Mouse (Mus musculus): Measurements from ENCODE around the gene Dusp15. TPM values are rescaled to one million over a fixed set of nuclear protein-coding genes. Genes with fewer than 3 reads are reported as not detected.

The Dusp15 gene
- polyA plus RNA-seq, 1 experiment: 0.06 TPM

DNA sequence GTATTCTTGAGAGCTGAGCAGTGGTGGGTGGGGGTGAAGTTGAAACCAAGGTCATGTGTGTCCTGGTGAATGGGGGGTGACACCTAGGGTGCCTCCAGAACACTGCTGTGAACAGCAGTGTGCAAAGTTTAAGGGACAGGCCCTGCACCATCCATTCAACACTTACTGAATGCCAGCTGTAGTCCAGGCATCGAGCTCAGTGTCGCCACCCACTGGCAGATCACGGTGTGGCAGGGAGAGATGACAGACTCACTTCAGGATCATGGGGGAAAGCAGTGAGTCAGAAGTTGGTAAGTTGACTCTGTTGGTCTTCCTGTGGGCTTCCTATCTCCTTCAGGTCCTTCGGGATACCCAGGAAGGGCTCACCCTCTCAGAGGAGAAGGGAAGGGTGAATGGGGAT is 11.7 kb downstream of the Dusp15 start:
- H3K79me3 ChIP-seq (ENCODE audit: low read depth): no peaks in the 10 kb centered on the region
- H3K27me3 ChIP-seq (ENCODE audit: control insufficient read depth, insufficient read depth, insufficient read length): peaks cover 36% of the 10 kb centered on the region
- H3K36me3 ChIP-seq (ENCODE audit: control insufficient read depth, insufficient read depth): no peaks in the 10 kb centered on the region
- no peak overlapping the region for H3K4me3 ChIP-seq (ENCODE audit: insufficient read depth, poor library complexity, severe bottlenecking)
- TF ChIP-seq FOSL1 (IDR thresholded peaks at IDR 0.05; ENCODE audit: insufficient read depth, low read length, poor library complexity, severe bottlenecking): no peak
- peak; percentile 62 for TF ChIP-seq CTCF (IDR thresholded peaks at IDR 0.05; ENCODE audit: control insufficient read depth, insufficient read depth, insufficient read length)
- no peak overlapping the region for H3ac ChIP-seq (ENCODE audit: control insufficient read depth, insufficient read length, low read depth)
- no peaks in the 10 kb centered on the region for H3K79me2 ChIP-seq (ENCODE audit: control insufficient read depth, insufficient read depth)

DNA sequence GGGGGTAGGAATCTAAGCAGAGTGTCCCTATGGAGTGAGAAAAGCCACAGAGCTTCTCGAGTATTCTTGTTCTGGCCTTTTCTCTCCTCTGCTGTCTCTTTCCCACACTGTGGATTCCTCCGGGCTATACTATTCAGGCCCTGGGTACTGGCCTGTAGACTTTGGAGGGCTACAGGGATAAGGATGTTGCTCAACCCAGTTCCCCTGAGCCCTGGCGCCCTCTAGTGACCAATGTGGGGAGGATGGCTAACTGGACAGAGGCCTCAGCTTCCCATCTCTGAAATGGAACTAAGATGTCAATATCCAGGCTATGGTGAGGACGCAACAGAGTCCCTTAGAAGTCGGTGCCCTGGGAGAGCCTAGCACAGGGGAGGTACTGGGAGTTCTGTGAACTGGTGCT is 17.9 kb downstream of the Dusp15 start:
- H3K27me3 ChIP-seq (ENCODE audit: control insufficient read depth, insufficient read depth, insufficient read length): no peaks in the 10 kb centered on the region
- H3K79me2 ChIP-seq (ENCODE audit: control insufficient read depth, insufficient read depth): peaks cover 44% of the 10 kb centered on the region
- H3ac ChIP-seq (ENCODE audit: control insufficient read depth, insufficient read length, low read depth): no peak overlapping the region
- no peak overlapping the region for H3K4me3 ChIP-seq (ENCODE audit: insufficient read depth, poor library complexity, severe bottlenecking)
- H3K79me3 ChIP-seq (ENCODE audit: low read depth): peaks cover 36% of the 10 kb centered on the region
- TF ChIP-seq MYOD1 (IDR thresholded peaks at IDR 0.05; ENCODE audit: control insufficient read depth, insufficient read length, low read depth): no peak
- TF ChIP-seq CTCF (IDR thresholded peaks at IDR 0.05; ENCODE audit: control insufficient read depth, insufficient read depth, insufficient read length): peak; percentile 75
- TF ChIP-seq USF1 (IDR thresholded peaks at IDR 0.05; ENCODE audit: low read depth): no peak
- TF ChIP-seq CEBPB (IDR thresholded peaks at IDR 0.05; ENCODE audit: low read depth): peak; percentile 93
- no peak for TF ChIP-seq MYOG (IDR thresholded peaks at IDR 0.05; ENCODE audit: control insufficient read depth, extremely low read depth, insufficient read length)
- TF ChIP-seq FOSL1 (IDR thresholded peaks at IDR 0.05; ENCODE audit: insufficient read depth, low read length, poor library complexity, severe bottlenecking): no peak
- TF ChIP-seq MAX (IDR thresholded peaks at IDR 0.05): no peak
- no peaks in the 10 kb centered on the region for H3K36me3 ChIP-seq (ENCODE audit: control insufficient read depth, insufficient read depth)

GRCm38 (mm10) chr2:152933048-152933447 is 18.4 kb downstream of the Dusp15 start, which contains the start of gene Foxs1:
Gene Foxs1 (minus strand): TSS chr2:152933208.
- Histone ChIP-seq H3K4me3 (ENCODE audit: insufficient read depth, poor library complexity, severe bottlenecking) (peak within 1 kb of the TSS; percentile 65), H3ac (ENCODE audit: control insufficient read depth, insufficient read length, low read depth) (peak within 1 kb of the TSS; percentile 66), H3K79me2 (ENCODE audit: control insufficient read depth, insufficient read depth) (peaks cover 50% of the 10 kb centered on the region), H3K27me3 (ENCODE audit: control insufficient read depth, insufficient read depth, insufficient read length) (no peaks in the 10 kb centered on the region), H3K79me3 (ENCODE audit: low read depth) (peaks cover 36% of the 10 kb centered on the region), H3K36me3 (ENCODE audit: control insufficient read depth, insufficient read depth) (no peaks in the 10 kb centered on the region)
- TF ChIP-seq MAX (IDR thresholded peaks at IDR 0.05) (peak; percentile 64), CTCF (IDR thresholded peaks at IDR 0.05; ENCODE audit: control insufficient read depth, insufficient read depth, insufficient read length) (no peak)

DNA sequence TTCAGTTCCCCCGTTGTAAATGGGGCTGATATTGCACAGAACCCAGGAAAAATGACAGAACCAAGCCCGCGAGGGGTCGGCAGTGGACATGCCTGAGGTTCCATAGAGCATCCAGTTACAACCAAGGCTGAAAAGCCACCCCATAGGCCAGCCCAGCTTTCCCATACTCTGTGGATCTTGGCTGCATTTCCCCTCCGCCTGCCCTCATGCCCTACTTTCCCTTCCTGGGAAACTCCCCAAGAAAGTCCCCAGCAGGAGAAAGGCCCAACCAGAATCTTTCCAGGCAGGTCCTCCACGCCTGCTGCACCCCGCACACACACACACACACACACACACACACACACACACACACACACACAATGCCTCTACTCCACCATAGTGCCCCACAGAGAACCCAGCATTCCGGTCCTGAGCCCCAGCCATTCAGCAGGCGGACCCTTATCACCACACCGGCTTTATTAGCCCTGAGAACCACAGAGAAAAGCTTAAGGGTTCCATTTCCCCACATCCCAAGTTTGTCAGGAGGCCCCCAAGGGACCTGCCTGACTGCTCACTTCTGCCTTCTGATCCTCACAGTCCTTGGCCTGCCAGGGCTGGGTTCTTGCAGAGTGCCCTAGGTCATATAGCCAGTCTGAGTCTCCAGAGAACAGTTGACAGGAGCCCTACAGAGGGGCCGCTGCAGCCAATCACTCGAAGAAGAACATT is 19.9 kb downstream of the Dusp15 start:
- TF ChIP-seq CTCF (IDR thresholded peaks at IDR 0.05; ENCODE audit: control insufficient read depth, insufficient read depth, insufficient read length) (no peak), USF1 (IDR thresholded peaks at IDR 0.05; ENCODE audit: low read depth) (no peak), MYOG (IDR thresholded peaks at IDR 0.05; ENCODE audit: control insufficient read depth, extremely low read depth, insufficient read length) (no peak), MAX (IDR thresholded peaks at IDR 0.05) (no peak), CEBPB (IDR thresholded peaks at IDR 0.05; ENCODE audit: low read depth) (no peak)
- Histone ChIP-seq H3K79me3 (ENCODE audit: low read depth) (peaks cover 36% of the 10 kb centered on the region), H3K27me3 (ENCODE audit: control insufficient read depth, insufficient read depth, insufficient read length) (no peaks in the 10 kb centered on the region), H3K4me3 (ENCODE audit: insufficient read depth, poor library complexity, severe bottlenecking) (peak overlapping the region; percentile 65), H3K36me3 (ENCODE audit: control insufficient read depth, insufficient read depth) (no peaks in the 10 kb centered on the region), H3ac (ENCODE audit: control insufficient read depth, insufficient read length, low read depth) (peak overlapping the region; percentile 66), H3K79me2 (ENCODE audit: control insufficient read depth, insufficient read depth) (peaks cover 50% of the 10 kb centered on the region)

- Histone ChIP-seq H3K27me3 (ENCODE audit: control insufficient read depth, insufficient read depth, insufficient read length) (no peaks in the 10 kb centered on the region), H3K4me3 (ENCODE audit: insufficient read depth, poor library complexity, severe bottlenecking) (peak overlapping the region; percentile 65), H3K79me2 (ENCODE audit: control insufficient read depth, insufficient read depth) (peaks cover 50% of the 10 kb centered on the region), H3K79me3 (ENCODE audit: low read depth) (peaks cover 36% of the 10 kb centered on the region), H3K36me3 (ENCODE audit: control insufficient read depth, insufficient read depth) (no peaks in the 10 kb centered on the region), H3ac (ENCODE audit: control insufficient read depth, insufficient read length, low read depth) (peak overlapping the region; percentile 66)
- TF ChIP-seq CEBPB (IDR thresholded peaks at IDR 0.05; ENCODE audit: low read depth): no peak
- TF ChIP-seq MAX (IDR thresholded peaks at IDR 0.05): peak; percentile 63
- TF ChIP-seq MYOG (IDR thresholded peaks at IDR 0.05; ENCODE audit: control insufficient read depth, extremely low read depth, insufficient read length): no peak
Measured at GRCm38 (mm10) chr2:152930276-152930675, 21.2 kb downstream of the Dusp15 start.

- Histone ChIP-seq H3K27me3 (ENCODE audit: control insufficient read depth, insufficient read depth, insufficient read length) (no peaks in the 10 kb centered on the region), H3K79me2 (ENCODE audit: control insufficient read depth, insufficient read depth) (peaks cover 63% of the 10 kb centered on the region), H3ac (ENCODE audit: control insufficient read depth, insufficient read length, low read depth) (no peak overlapping the region), H3K4me3 (ENCODE audit: insufficient read depth, poor library complexity, severe bottlenecking) (no peak overlapping the region), H3K36me3 (ENCODE audit: control insufficient read depth, insufficient read depth) (no peaks in the 10 kb centered on the region), H3K79me3 (ENCODE audit: low read depth) (peaks cover 36% of the 10 kb centered on the region)
- TF ChIP-seq MYOG (IDR thresholded peaks at IDR 0.05; ENCODE audit: control insufficient read depth, extremely low read depth, insufficient read length) (no peak), USF1 (IDR thresholded peaks at IDR 0.05; ENCODE audit: low read depth) (no peak), CEBPB (IDR thresholded peaks at IDR 0.05; ENCODE audit: low read depth) (no peak), FOSL1 (IDR thresholded peaks at IDR 0.05; ENCODE audit: insufficient read depth, low read length, poor library complexity, severe bottlenecking) (no peak), CTCF (IDR thresholded peaks at IDR 0.05; ENCODE audit: control insufficient read depth, insufficient read depth, insufficient read length) (no peak), MYOD1 (IDR thresholded peaks at IDR 0.05; ENCODE audit: control insufficient read depth, insufficient read length, low read depth) (no peak), MAX (IDR thresholded peaks at IDR 0.05) (no peak)
Measured at GRCm38 (mm10) chr2:152928988-152929370, 22.5 kb downstream of the Dusp15 start.

Measured in C2C12 (cell line).